Mouse (Mus musculus) T-cell, adult 2 months (primary cell): Measurements from ENCODE around the gene Fam227b.
A peak's percentile ranks its signal among the peaks of the same experiment; 100 is the strongest.

ENCODE experiments used
- DNase-seq: peaks from one replicate; pipeline ENCODE4 v3.0.0; 2022; ENCODE audit warnings: low spot score

Gene Fam227b

DNA sequence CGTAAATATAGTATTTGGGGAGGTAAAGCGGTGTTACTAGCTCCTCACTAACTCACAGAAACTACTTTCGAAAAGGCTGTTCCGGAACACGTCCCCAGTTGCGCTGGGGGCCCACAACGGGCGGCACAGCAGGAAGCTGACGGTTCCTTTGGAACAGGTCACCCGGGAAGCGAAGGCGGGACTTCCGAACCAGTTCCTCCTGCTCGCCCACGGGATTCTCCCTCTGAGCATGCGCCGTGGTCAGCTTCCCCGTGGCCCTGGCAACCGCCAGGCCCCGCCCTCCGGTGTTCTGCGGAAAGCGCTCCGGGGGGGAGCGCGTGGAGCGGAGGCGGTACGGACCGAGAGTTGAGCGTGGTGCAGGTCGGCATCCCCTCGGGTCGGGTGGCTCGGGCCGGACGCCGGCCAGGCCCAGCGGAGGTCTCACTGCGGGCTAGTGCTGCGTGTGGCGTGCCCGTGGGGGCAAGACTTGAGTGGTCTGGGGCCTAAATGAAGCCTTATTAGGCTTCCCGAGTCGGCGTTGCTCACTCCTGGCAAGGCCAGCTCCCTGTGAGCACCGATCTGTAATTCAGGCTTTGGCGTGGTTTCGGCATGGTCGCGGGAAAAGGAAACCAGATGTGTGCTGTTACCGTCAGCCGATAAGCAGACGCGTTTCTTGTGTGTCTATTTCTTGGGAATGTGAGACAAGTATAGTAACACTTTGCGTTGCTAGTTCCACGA is at the start of gene Fam227b, which contains the start of gene Dtwd1:
Fam227b (minus strand) TSS at position 150 of the 717 bp plus-strand sequence.
Dtwd1 (plus strand) TSS at position 287 of the 717 bp plus-strand sequence.
- peak; percentile 98 for DNase-seq

GRCm38 (mm10) chr2:126198971-126199370 is 47.2 kb upstream of the Fam227b start:
- DNase-seq, result no peak

GRCm38 (mm10) chr2:126195631-126196356 is 44.0 kb upstream of the Fam227b start:
- no peak for DNase-seq

DNA sequence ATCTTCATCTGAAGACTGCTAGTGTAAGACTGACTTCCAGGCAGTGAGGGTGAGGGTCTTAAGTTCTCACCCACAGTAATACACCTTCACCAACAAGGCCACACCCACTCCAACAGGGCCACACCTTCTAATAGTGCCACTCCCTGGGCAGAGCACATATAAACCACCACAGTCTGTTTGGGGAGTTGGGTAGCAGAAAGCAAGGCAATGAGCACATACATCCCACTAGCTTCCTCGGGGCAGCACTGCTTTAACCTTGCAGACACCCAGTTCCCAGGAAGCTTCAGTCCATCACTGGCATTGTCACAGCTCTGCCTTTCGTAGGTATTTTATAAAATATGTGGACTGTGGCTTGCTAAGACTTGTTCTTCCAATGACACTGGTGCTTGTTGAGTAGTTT is 40.3 kb upstream of the Fam227b start:
- no peak for DNase-seq

- no peak for DNase-seq
Measured at GRCm38 (mm10) chr2:126191306-126191705, 39.5 kb upstream of the Fam227b start.

GRCm38 (mm10) chr2:126171427-126171826 is 19.6 kb upstream of the Fam227b start:
- no peak for DNase-seq

GRCm38 (mm10) chr2:126166848-126167617 is 15.2 kb upstream of the Fam227b start:
- no peak for DNase-seq

DNA sequence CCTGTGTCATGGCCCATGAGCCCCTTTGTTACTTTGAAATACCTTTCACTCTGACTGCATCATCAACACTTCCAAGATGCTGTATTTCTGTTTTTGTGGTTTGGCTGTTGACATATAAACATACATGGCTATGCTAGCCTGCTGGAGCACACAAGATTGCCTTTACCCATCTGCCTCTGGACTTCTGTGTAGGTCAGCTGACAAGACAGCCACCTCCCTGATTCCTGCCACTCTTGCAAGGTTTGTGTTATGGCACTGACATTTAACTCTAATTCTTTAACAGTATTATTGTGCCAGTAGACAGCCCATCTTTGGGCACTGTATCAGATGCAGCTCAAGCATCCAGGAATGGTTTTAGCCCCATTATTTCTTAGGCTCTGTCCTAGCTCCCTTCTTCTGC is 14.5 kb upstream of the Fam227b start:
- no peak for DNase-seq

- DNase-seq, result no peak
Measured at GRCm38 (mm10) chr2:126165277-126166018, 13.6 kb upstream of the Fam227b start.

DNA sequence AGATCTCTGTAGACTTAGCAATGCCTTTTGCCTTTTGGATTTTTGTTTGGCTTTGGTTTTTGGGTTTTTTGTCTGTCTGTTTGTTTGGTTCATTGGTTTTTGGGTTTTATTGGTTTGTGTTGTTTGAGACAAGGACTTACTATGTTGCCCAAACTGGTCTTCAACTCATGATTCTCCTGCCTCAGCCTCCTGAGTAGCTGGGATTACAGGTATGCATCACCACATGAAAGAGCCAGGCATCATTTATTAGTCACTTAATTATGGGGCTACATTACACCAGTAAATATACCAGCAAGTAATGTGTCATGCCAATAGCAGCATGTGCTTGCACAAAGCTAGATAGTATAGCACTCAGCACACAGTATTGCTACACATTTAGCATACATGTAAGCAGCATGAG is 4.1 kb downstream of the Fam227b start:
- DNase-seq, result no peak

GRCm38 (mm10) chr2:126094616-126095015 is 57.2 kb downstream of the Fam227b start:
- DNase-seq, result no peak

- DNase-seq, result no peak
Measured at GRCm38 (mm10) chr2:126090432-126090831, 61.4 kb downstream of the Fam227b start.

- no peak for DNase-seq
Measured at GRCm38 (mm10) chr2:126086187-126086586, 65.6 kb downstream of the Fam227b start.

GRCm38 (mm10) chr2:126084326-126084725 is 67.5 kb downstream of the Fam227b start:
- DNase-seq, result no peak

GRCm38 (mm10) chr2:126079086-126079485 is 72.7 kb downstream of the Fam227b start:
- DNase-seq, result no peak

GRCm38 (mm10) chr2:126076506-126076905 is 75.3 kb downstream of the Fam227b start:
- no peak for DNase-seq

DNA sequence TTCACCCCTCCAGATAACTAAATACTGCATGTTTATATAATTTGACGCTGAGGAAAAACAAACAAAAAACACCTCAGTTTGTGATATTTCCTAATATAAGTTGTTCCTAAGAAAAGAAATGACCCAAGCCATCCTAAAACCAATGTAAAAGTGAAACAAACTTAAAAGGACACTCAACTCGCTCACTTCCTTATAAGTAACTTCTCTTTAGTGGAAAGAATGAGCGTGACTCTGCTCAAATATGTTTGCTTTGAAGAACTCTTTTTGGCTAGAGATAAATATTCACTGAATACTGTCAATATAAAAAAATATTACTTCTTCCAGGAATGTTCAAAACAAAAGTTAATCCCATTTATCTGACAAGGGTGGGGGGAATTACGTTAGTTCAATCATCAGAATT is 78.1 kb downstream of the Fam227b start:
- DNase-seq, result no peak

DNA sequence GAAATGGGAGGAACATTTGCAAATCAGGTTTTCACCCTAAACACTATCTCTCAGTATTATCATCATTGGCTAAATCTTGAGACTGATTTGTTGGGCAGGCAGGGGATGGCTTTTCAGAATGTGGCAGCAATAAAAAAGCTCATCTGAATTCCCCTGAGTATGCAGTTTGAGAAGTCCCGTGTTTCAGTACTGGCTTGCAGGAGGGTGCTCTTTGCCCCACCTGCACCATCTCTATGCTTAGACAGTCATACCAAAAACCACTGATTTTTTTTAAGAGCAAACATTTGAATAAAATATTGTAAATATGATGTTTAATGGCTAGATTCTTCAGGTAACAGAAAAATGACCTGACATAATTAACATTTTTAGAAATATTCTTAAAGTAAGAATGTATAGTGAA is 82.1 kb downstream of the Fam227b start:
- no peak for DNase-seq

GRCm38 (mm10) chr2:126065303-126065856 is 86.4 kb downstream of the Fam227b start:
- no peak for DNase-seq

GRCm38 (mm10) chr2:126064814-126065213 is 87.0 kb downstream of the Fam227b start:
- DNase-seq, result no peak

DNA sequence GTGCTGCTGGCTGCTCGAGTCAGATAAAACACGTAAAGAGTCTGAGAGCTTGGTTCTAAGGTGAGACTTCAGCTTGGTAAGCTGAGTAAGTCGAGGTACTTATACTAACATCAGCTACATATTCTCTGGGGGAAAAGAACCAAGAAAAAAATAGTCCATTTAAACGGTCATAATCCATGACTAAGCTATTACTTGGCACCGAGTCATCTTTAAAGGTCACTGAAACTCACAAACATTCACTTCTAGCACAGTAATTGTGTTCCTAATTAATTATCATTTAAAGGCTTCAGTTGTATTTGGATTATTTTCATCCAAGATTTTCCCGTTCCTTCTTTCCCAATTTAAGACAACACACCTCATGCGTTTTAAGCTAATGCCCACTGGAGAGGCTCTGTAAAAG is 88.9 kb downstream of the Fam227b start:
- DNase-seq, result no peak
